Mouse (Mus musculus) bone marrow, adult 2 months (tissue): ENCODE measurements around the gene Ppp2ca. TPM values are rescaled to one million over a fixed set of nuclear protein-coding genes. Genes with fewer than 3 reads are reported as not detected.
"Not testable (repeated sequence)": the region's sequence is repeated elsewhere in the genome, so short reads cannot be mapped to it uniquely, and the experiment has no call there.

ENCODE experiments used
- H3K27ac ChIP-seq: fragments of 200-500 bp; 2 replicates; pipeline ENCODE4 v1.5.1; 2012; ENCODE audit warnings: low read depth, mild to moderate bottlenecking, control low read depth, inconsistent platforms, low read length; ENCODE audit not compliant: control insufficient read depth, poor library complexity, insufficient read depth
- H3K4me1 ChIP-seq: fragments of 200-500 bp; 2 replicates; pipeline ENCODE4 v1.6.1; 2011; ENCODE audit warnings: low read length; ENCODE audit not compliant: control insufficient read depth, insufficient read depth
- H3K4me3 ChIP-seq: fragments of 200-500 bp; replicated peaks from 2 replicates; pipeline ENCODE3; 2011; ENCODE audit warnings: mild to moderate bottlenecking, low read depth, low read length, control low read depth; ENCODE audit not compliant: control insufficient read depth
- CTCF ChIP-seq: fragments of 200-500 bp; IDR thresholded peaks from 2 replicates; pipeline ENCODE4 v1.5.1; 2011; ENCODE audit warnings: low read length, control low read depth; ENCODE audit not compliant: control insufficient read depth, insufficient read depth
- POLR2A ChIP-seq: fragments of 200-500 bp; IDR thresholded peaks from 2 replicates; pipeline ENCODE4 v1.6.1; 2011; ENCODE audit warnings: low read depth, mild to moderate bottlenecking, control low read depth, low read length, borderline replicate concordance; ENCODE audit not compliant: control insufficient read depth
- WGBS: fragments of 180-500 bp; shearing (Covaris S2); methylation state at CpG from one replicate; pipeline ENCODE4 v1.1.7; 2018; 5-methylcytosine and 5-hydroxymethylcytosine counted together
- polyA plus RNA-seq: library from polyadenylated mRNA; stranded (reverse); fragments of >200 nt; gene quantifications from 2 replicates; pipeline ENCODE4 v1.2.4, GENCODE M21; 2011; ENCODE audit warnings: low replicate concordance; ENCODE audit not compliant: missing spikeins, insufficient read depth, insufficient read length

Gene Ppp2ca
- polyA plus RNA-seq, 1 experiment, result 38.0 TPM

DNA sequence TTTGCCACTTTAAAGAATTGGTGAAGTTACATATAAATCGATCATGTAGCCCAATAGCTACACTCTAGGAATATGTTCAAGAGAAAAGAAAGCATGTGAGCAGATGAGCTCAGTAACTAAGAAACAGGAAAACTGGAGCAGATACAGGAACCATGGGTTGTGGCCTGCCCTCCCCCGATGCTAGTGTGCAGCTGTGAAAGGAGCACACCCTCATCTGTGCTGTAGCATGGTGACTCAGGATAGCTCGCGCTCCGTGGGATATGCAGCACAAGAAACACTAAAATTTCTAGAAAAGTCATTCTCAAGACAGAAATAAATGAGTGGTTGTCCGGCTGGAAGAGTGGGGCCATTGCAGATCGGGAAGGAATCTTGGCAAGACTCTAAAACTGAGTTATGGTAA, 18.7 kb downstream of the Ppp2ca start:
- TF ChIP-seq CTCF (no peak), POLR2A (no peak)
- WGBS, result 74% methylated on average over 7 of the region's 7 CpGs
- no peak overlapping the region for H3K27ac ChIP-seq
- H3K4me1 ChIP-seq, result no peaks in the 10 kb centered on the region; the same call in 1 of the 2 replicates
- H3K4me3 ChIP-seq, result no peak overlapping the region

DNA sequence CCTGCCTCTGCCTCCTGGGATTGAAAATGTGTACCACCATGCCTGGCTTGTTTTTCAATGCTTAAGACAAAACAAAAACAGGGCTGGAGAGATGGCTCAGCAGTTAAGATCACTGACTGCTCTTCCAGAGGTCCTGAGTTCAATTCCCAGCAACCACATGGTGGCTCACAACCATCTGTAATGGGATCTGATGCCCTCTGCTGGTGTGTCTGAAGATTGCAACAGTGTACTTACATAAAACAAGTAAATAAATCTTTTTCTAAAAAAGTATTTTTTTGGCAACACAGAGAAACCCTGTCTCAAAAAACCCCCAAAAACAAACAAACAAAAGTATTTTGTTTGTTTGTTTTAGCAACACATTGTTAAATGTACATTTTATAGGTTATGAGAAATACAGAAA, 21.9 kb downstream of the Ppp2ca start:
- not testable (repeated sequence) for H3K4me1 ChIP-seq, H3K27ac ChIP-seq

DNA sequence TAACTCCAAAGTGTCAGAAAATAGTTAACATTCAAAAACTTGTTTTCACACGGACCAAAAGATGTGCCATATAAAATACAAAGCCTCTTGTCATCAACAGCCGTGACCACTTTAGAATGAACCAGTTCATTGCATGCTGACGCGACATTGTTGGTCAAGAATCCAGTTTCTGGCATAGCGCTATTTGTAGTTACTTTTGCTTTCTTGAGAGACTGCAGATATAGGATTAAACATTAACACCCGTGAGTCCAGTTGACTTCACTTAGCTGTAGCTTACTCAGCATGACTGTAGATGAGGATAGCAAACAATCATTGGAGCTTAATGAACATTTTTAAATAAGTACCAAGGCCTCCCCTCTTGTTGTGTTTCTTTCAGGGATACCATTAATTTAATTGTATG, 23.6 kb downstream of the Ppp2ca start:
- TF ChIP-seq POLR2A, result no peak
- TF ChIP-seq CTCF, result no peak
- 90% methylated on average over 6 of the region's 6 CpGs for WGBS
- no peak overlapping the region for H3K4me3 ChIP-seq
- H3K4me1 ChIP-seq, result no peaks in the 10 kb centered on the region
- H3K27ac ChIP-seq, result no peak overlapping the region

More for the DNA sequence above, 21.9 kb downstream of the Ppp2ca start:
- not testable (repeated sequence) for H3K4me3 ChIP-seq

DNA sequence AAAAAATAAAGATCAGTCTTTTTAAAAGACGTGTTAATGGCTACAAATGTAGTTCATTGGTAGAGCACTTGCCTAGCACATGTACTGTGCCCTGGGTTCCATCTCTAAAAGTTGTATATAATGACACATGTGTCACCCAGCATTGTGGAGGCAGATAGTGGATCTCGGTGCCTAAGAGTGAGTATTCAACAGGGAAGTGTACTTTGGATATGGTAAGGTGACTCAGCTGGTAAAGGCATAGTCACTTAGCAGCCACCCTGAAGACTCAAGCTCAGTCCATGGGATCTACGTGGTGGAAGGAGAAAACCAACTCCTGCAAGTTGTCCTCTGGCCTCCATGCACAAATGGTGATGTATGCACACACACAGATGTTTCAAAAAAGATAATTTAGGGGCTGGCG, 26.0 kb downstream of the Ppp2ca start:
- Histone ChIP-seq H3K27ac (no peak overlapping the region), H3K4me3 (no peak overlapping the region), H3K4me1 (no peaks in the 10 kb centered on the region)
- 85% methylated on average over 4 of the region's 4 CpGs for WGBS
- TF ChIP-seq CTCF (no peak), POLR2A (no peak)

DNA sequence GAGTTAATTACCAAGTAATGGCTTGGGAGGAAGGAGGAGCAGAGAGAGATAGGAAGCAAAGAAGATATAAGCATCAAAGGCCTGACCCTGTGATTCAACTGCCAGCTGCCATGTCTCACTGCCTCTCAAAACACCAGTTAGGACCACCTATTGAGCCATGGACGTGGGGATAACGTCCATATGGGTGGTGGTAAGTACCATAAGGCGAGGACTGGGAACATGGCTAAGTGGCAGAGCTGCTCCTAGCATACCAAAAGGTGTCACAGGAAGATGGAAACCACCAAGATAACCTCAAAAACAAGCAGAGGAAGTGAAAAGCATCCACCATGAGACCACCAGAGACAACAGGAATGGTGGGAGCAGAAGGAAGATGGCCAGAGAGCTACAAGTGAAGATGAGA, 28.7 kb downstream of the Ppp2ca start:
- Histone ChIP-seq H3K4me3 (no peak overlapping the region), H3K4me1 (no peaks in the 10 kb centered on the region), H3K27ac (no peak overlapping the region)
- TF ChIP-seq POLR2A, result no peak
- TF ChIP-seq CTCF, result no peak
- WGBS, result 74% methylated on average over 3 of the region's 3 CpGs

DNA sequence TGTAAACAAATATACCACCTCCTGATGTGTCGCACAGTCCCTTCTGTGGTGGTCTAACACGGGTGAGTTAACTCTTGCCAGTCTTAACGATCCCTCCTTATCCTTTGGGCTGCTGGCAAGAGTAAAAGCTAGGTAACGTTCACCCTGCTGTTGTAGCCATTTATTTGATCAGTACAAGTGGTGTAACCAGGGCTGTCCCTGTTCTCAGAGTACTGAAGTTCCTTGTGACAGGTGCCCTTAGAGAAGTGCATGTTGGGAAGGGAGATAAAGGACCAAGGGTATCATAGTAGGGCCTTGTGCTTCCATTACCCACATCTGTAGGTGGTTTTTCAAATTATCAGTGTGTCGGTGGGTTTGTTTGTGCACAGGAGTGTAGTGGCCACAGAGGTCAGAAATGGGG, 29.3 kb downstream of the Ppp2ca start:
- Histone ChIP-seq H3K4me1 (no peaks in the 10 kb centered on the region), H3K4me3 (no peak overlapping the region), H3K27ac (no peak overlapping the region)
- TF ChIP-seq CTCF (no peak), POLR2A (no peak)
- 71% methylated on average over 5 of the region's 5 CpGs for WGBS

DNA sequence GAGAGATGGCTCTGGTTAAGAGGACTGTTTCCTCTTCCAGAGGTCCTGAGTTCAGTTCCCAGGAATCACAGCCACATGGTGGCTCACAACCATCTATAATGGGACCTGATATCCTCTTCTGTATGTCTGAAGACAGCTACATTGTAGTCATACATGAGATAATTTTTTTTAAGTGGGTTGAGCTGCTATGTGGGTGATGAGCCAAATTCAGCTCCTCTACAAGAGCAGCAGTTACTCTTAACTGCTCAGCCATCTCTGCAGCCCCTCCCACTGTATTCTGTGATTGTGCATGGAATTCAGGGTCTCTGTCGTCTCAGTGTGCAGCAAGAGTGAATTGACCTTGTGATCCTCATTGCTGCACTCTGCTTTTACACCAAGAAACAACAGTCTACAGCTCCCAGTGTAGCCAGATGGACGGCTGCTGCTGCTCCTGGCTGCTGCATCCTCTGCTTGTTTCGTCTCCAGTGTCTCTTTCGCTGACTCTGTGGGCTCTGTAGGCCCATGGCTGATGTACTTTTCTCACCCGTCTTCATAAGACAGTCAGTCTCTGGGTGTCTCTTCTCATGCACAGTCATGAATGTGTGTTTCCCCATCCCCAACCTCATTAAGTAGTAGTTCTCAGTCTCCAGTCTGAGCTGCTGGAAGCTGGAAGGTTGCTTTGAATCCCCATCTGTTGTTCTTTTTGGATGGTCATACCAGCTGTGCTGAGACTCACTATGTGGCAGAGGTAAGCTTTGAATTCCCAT, 30.0 kb downstream of the Ppp2ca start:
- Histone ChIP-seq H3K4me3 (no peak overlapping the region), H3K4me1 (no peaks in the 10 kb centered on the region), H3K27ac (no peak overlapping the region)
- WGBS, result 78% methylated on average over 5 of the region's 5 CpGs
- TF ChIP-seq CTCF (no peak), POLR2A (no peak)

DNA sequence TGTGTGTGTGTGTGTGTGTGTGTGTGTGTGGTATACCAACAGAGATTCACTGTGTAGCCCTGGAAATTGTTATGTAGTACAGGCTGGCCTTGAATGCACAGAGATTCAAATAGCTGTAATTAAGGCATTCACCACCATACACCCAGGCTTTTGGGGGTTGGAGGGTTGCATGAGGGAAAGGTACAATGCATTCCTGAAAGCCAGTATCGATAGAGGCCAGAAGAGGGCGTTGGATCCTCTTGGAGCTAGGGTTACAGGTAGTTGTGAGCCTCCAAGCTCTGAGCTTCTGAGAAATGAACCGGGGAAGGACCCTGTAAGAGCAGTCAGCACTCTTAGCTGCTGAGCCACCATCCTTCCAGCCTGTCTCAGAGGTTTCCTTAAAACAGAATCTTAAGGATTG, 30.7 kb downstream of the Ppp2ca start:
- no peak for TF ChIP-seq CTCF
- TF ChIP-seq POLR2A, result no peak
- no peak overlapping the region for H3K27ac ChIP-seq
- H3K4me1 ChIP-seq, result no peaks in the 10 kb centered on the region
- no peak overlapping the region for H3K4me3 ChIP-seq
- WGBS, result 35% methylated on average over 3 of the region's 3 CpGs

DNA sequence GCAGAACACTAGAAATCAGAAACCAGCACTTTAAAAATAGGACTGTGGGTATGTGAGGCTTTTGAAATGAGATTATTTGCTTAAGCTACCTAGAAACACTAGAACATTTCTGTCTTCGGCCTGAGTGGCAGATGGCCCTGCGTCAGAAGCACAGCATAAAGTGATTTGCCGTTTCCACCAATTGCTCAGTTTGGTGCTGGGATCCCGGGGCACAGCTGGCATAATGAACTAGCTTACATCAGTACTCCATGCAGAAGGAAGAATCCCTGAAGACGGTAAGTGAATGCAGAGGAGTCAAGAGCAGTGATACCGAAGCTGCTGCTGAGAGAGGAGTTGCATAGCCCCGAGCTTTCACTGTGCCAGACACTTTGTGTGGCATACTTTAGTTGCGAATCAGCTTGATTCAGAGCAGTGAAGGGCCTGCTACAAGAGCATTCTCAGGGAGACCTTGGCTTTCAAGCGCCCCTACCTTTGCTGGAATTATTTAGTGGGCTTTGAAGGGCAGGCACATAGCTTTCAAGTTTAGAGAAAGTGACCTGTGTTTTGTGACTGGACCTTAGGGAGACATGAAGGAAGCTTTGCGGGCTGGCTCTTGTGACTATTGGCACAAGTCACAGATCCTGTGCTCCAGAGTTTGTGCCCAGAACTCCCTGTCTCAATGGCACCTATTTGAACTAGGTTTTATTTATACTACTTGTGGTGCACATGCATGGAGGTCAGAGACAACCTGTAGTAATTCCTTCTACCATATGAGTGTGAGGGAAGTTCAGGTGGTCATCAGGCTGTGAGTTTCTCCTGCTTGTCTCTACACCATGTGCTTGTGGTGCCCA, 31.4 kb downstream of the Ppp2ca start:
- H3K4me1 ChIP-seq, result no peaks in the 10 kb centered on the region
- no peak overlapping the region for H3K4me3 ChIP-seq
- no peak overlapping the region for H3K27ac ChIP-seq
- no peak for TF ChIP-seq POLR2A
- no peak for TF ChIP-seq CTCF
- WGBS, result 80% methylated on average over 10 of the region's 10 CpGs
